Mouse (Mus musculus) MEL (cell line): Measurements from ENCODE around the gene Nr1h4.

Experiments
- HCFC1 ChIP-seq: IDR thresholded peaks from 2 replicates; pipeline ENCODE4 v1.6.1; 2012; ENCODE audit warnings: low read depth, mild to moderate bottlenecking, inconsistent platforms, low read length, improper control_type of control experiment, moderate library complexity
- KAT2A ChIP-seq: conservative IDR thresholded peaks from 2 replicates; pipeline ENCODE4 v1.6.1; 2012; ENCODE audit warnings: low read depth, low read length, improper control_type of control experiment, inconsistent platforms
- MXI1 ChIP-seq: IDR thresholded peaks from 2 replicates; pipeline ENCODE4 v1.6.1; 2011; ENCODE audit warnings: mild to moderate bottlenecking, low read depth, low read length, improper control_type of control experiment

DNA sequence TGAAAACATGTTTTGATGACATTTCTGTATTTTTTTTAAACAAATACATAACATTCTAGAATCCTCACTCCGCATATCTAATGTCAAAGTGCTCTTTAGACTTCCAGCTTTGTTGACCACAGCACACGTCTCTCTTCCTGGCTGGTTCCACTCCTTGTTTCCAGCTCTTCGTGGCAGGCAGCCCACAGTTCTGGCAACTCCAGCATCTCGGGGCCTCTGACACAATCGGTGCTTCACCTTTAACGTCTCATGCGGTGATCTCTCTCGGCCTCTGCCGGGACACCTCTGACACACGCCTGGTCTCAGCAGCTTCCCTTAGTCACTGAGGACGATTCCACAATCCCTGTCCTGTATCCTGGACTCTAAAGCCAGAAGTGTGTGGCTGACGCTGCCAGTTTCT is 95.4 kb downstream of the Nr1h4 start:
- TF ChIP-seq KAT2A, result no peak
- no peak for TF ChIP-seq MXI1
- TF ChIP-seq HCFC1, result no peak
